Mouse (Mus musculus) monocyte, adult 2 months (primary cell): ENCODE results near the gene Adh5.

Source experiments
- DNase-seq, 2 experiments: peaks; one replicate each; pipeline ENCODE4 v3.0.0; 2022; ENCODE audit warnings: low spot score in 2 of 2, low read depth in 1 of 2

Gene Adh5

DNA sequence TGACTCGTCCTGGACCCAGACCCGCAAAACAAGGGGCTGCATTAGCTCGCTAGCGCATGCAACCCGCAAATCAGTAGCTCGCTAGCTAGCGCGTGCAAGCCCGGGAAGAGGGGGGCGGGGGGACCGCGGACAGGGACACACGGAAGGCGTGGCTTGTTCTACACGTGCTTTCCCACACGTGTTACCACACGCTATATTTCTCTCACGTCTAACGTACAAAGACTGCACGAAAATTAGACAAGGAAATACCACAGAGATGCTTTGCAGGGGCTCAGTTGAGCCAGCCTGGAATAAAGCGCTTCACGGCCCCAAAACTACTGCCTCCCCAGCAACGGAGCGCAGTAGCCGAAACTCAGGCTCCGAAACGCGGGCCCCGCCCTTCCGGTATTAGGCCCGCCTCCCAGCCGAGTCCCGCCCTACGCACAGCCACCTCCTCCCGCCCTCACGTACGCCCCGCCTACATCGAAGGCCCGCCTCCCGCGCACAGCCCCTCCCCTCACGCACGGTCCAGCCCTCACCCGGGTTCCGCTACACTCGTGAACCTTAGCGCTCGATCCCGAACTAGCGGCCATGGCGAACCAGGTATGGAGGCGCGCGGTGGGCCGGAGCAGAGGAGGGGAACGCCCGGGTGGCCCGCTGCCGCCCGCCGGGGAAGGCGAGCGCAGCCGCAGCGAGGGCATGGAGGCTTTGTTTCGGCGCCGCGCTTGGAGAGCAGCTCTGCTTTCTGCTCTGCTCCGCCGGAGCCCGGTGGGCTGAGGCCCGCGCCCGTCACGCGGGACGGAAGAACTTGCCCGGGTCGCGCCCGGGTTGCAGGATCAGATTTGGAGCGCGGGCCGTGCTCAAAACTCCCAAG is at the start of gene Adh5:
TSS of gene Adh5 (plus strand) at position 482 of the 853 bp plus-strand sequence.
- peak; percentile 70 to 86 for DNase-seq

DNA sequence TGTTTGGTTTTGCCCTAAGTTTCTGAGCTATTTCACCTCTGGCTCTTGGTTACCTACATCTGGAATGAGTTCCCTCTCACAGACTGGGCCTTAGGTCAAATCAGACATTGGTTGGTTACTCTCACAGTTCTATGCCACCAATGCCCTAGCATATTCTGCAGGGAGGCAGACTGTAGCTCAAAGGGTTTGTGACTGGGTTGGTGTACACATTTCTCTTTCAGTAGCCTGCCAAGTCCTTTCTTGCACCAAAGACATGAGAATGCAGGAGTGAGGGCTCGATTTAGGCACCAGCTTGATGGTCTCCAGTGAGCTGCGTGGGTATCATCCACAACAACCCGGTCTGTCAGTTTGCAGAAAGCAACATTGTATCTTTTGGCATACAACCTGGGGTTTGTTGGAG is 38.0 kb upstream of the Adh5 start:
- DNase-seq: no peak

DNA sequence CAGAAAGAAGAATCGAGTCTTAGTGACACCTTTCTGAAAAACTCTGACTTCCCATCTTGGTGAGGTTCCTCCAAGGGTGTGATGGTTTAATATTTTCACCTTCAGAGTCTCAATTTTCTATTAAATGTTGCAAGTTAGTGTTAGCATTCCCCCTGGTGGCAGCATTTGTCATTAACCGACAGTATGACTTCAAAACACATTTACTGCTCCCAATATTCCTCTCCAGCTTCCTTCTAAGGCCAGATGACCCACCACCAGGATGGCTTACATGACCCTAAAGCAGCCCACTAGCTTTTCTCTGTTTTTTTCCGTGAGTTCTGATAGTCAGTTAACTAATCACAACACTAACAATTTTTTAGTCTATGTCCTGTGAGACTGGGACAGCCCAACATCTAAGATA is 37.6 kb upstream of the Adh5 start:
- DNase-seq: no peak

DNA sequence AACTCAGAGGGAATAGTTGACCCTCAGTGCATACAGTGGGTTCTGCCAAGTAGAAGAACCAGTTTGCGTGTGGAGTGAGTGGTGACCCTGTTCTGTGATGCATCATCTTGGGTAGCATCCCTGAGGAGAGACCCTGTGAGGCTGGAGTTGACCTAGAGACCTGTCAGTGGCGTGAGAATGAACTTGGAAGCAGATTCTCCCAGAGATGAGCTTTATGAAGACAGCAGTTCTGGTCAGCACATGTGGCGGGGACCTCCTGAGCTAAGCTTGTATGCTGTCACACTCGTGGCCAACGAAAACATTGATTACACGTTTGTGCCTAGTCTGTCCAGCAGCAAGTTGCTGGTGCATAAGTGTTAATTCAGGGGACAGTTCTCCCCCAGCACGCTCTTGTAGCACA is 37.1 kb upstream of the Adh5 start:
- DNase-seq: no peak

DNA sequence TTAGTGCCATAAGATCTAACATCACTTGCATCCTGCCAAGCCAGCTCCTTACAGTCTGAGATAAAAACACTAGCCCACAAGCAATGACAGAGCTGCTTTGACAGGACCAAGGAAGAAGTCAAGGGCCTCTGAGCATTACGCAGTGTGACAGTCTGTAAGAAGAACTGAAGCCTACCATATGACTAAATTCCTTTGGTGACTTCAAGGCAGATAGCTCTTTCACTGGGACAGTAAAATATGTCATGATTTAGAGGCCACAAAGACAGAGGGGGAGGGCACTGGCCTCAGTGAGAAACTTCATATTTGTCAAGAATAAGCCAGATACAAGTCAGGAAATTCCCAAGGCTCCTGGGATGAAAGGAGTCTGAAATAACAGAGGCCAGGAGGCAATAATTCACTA is 35.0 kb upstream of the Adh5 start:
- DNase-seq: no peak

DNA sequence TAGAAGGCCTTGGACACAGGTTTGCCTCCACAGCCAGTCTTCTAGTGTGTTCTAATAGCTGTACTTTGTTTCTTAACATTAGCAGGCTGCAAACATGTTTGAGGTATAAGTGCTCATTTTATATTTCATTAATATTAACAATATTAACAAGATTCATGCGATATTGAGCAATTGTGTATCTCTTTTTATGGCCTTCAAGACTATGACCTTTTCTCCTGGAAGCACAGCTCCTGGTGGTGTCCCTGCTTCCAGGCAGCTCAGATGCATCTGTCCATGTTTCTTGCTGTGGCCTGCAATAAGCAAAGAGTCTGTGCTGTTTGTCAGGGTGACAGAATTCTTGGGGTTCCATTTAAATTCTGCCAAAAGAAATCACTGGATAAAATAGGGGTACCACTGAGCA is 33.3 kb upstream of the Adh5 start:
- DNase-seq: no peak

DNA sequence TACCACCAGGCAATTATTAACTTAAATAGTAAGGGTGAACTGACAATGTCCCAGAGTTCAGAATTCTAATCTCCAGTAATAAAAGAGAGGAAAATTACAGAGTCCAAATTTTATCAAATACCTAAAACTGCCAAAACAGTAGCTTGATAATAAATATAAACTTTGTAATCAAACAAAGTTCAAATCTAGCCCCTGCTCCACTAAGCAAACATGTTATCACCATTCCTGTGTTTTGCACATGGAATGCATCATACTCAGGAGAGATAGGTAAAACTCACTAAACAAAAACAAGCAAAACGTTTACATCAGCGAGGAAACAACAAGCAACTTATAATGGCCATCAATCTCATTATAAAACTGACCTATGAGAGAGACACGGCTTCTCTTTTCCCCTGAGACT is 32.7 kb upstream of the Adh5 start:
- DNase-seq: no peak

DNA sequence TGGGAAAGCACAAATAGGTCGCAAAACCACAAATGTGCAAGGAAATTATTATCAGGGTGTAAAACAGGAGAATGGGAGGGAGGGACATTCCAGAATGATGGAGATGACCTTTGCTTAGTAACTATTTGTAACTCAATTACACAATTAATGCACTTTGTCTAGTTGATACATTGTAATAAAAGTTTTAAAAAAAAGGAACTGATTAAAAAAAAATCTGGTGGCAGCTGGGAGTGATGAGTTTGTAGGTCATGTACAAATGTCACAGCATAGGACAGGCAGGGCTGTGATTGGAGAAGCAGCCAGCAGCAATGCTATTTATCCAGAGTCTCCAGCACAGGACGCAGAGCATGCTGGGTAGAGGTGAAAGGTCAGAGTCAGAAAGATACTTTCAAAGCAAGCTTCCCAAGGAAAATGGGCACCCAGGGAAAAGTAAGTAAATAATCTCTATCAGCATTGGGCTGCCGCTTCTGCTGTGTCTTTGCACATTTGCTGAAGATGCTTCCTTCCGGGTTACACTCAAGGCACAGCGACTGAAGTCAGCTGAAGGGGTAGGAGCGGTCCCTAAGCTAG is 27.7 kb upstream of the Adh5 start, which contains the start of gene Adh4:
TSS of gene Adh4 (plus strand) at position 346 of the 570 bp plus-strand sequence.
- no peak for DNase-seq

DNA sequence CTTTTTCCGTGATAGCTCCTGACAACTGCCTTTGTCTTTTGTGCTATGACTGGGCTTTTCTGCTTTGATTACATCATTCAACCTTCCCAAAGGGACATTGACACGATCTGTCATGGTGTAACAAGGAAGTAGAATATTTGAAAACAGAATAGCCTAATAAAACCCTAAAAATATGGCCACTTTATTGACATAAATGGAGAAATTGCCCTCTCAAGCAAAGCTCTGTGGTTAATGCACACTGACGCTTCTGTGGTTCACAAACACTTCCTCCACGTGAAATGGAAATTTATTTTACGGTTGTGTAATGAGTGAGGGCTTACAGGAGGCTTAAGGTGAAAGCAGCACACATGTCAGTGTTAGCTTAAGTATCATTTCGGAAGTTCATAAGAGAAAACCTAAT is 23.5 kb upstream of the Adh5 start:
- DNase-seq: no peak

DNA sequence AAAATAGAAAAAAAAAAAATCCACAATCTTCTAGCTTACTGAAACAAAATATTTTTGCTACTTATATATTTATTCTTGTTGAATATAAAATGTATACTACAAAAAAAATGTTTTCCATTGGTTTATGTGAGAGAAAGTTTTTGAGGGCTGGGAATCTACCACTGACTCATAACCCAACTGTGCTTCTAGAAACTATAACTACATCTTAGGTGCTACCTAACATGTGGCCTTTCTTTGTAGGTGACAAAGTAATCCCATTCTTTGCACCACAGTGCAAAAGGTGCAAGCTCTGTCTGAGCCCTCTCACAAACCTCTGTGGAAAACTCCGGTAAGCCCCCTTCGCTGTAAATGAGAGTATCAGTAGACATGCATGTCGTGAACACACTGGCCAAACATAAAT is 22.5 kb upstream of the Adh5 start:
- DNase-seq: no peak

DNA sequence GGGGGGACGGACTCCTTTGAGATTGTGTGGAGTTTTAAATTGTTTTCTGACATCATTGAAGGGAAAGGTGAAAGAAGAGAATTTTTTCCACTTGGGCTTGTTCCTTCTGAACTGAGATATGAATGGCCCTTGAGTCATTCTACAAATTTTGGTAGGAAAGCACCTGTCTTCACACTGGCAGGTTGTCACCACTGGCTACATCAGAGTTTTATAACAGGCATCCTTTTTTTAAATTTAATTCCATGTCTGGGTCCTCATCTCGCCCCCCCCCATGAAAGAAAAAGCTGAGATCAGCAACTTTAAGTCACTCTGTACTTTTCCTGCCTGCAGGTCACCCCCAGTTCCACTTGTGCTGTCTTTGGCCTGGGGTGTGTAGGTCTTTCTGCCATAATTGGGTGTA is 19.2 kb upstream of the Adh5 start:
- DNase-seq: no peak

DNA sequence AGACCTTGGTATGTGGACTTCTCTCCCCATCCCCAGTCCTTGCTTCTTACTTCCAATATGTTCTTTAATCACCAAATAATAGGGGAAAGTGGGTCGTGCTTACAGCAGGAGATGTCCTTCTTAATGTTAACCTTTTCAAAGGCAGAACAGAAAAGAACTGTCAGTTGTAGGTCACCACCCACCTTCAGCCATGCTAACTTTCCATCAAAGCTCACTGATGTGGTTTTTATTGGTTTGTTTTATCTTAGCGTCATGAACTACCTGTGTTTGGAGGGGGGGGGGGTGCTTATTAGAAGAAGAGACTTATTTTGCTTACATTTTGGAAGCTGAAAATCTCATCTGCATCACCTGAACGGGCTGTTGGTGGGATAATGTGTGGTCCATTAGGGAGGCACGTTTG is 18.6 kb upstream of the Adh5 start:
- DNase-seq: no peak

DNA sequence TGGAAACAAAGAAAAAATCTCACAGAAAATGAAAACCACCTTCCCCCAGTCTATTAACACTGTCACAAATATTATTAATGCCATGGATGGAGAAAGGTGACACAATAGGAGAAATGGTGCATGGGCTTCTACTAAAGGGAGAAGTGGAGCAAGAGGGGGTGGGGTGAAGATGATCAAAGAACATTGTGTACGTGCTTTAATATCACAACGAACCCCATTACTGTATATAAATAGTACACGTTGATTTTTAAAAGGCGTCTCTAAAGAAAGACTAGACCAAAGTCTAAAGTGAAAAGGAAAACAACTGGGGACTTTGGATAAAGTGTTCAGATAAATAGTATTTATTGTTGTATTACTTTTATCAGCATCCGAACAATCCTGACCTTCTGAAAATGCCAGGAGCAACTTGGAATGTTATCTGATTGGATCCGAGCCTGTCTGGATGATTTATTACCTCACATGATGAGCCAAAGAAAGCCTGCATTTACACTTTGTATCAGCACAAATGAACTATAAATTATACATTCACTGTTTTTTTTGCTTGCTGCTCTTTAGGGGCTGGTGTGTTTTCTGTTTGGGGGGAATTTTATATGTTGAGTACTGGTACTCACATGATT is 12.4 kb upstream of the Adh5 start:
- DNase-seq: no peak

DNA sequence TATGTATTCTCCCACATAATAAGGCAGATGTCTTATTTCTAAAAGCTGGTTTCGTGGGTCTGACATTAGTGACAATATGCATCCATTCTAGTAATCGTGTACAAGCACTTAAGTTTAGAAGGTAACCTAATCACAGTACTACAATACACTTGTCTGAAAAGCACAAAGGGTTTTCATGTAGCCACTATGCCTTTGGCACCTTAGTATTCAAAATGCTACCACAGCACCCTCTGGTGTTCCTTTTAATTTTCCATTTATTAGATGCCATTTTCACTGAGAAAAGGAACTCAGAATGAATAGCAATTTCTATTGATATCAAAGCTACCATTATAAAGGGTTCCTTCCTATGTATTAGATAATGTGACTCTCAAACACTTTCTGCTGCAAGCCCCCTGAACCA is 11.1 kb upstream of the Adh5 start:
- DNase-seq: no peak

DNA sequence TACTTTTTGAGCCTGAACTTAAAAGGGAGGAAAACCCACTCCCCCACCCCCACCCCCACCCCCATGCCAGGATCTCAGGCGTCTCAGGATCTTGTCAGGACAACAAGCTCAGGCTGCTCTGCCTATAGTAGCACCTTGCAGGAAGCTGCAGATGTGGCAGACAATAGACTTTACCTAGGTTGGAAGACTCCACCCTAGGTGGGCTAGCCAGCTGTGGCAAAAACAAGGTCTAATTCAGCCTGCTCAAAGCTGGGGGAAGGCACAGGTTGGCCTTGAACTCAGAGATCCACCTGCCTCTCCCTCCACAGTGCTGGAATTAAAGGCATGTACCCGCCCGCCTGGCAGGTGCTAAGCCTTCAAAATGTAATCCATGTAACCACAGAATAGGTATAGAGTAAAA is 4.2 kb upstream of the Adh5 start:
- DNase-seq: no peak

DNA sequence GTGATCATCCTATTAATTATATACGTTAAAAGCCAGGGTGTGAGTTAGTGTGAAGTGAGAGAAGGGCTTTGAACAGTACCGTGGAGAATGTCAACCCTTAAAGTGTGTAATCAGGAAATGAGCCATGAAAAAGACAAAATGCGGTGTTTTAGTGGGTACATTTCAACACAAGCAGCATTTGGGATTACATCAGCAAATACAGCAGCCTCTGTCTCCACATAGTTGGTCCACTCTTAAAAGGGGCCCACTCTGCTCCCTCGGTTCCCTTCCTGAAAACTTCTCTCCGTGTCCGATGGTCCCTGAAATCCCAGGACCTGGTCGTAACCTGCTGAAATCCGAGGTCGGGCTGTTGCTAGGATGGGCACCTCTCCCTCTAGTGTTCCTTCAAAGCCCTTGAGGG is 690 bp upstream of the Adh5 start:
- DNase-seq: no peak

DNA sequence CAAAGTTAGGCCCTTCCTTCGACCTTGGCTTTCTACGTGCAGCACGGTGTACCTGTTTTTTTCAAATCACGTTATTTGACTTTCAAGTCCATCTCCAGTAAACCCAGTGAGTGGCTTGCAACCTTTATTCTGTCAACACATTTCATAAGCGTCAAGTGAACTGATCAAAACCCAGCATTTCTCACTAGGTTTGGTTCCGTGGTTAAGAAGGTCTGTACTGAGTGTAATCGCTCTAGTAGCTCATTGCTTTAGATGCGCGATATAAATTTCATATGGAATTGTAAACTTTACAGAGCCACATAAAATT is 525 bp downstream of the Adh5 start:
- DNase-seq: no peak

DNA sequence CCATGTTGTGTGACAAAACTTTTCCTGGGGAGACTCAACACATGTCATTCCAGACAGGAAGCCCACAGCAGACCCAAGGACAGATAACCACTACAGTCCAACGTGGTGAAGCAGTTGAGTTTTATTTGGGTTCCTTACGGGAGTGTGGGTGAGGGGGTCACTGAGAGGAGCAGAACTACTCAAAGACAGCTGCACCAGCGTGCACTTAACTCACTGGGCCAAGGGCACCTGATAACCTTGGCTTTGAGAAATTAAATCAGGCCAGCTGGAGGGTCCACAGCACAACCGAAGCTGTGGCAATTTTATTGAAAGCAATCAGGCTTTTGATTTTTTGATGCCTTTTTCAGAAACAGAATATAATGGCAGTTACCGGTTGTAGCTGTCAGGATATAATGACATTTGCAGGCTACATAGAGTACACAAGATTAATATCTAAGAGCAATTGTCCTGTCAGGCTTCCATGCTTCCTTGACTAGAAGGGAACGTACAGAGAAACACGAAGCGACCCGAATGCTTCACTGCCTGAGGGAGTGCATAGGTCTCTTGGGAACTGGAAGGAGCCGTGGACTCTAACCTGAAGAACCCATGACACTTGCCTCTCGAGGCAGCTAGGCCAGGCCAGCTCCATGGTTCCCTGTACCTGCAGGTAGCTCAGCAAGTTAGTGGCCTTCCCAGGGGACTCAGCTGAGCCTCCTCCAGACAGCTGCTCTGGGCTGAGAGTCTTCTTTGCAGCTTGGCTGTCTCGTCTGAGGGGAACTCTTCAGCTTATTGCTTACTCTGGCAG is 5.4 kb downstream of the Adh5 start:
- no peak for DNase-seq

DNA sequence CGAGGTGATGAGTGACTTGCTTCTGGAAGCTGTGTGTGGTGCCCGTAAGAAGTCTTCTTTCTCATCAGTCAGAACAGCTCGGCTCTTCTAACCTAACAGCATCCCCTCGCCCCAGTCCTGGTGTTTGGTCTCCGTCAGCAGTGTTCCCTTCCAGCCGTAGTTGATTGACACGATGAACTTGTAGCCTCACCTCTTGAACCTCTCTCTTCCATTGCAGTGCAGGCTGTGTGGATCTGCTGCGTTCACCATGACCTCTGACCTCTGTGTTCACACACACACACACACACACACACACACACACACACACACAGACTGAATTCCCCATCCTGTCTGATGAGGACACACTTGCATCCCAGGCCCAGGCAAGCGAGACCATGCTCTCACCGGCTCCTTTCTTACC is 9.3 kb downstream of the Adh5 start:
- no peak for DNase-seq

DNA sequence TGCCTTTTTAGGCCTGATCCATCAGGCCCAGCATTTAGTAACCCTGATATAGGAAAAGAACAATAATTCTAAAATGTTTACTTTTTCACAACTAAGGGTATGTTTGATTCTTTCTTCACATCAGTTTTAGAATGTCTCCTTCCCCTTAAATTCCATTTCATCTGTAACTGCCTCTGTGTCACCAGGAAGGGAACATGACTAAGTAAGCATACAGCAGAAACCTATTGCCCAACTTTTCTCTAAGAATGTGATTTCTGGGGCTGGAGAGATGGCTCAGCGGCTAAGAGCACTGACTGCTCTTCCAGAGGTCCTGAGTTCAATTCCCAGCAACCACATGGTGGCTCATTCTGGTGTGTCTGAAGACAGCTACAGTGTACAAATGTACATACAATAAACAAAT is 11.3 kb downstream of the Adh5 start:
- DNase-seq: no peak

DNA sequence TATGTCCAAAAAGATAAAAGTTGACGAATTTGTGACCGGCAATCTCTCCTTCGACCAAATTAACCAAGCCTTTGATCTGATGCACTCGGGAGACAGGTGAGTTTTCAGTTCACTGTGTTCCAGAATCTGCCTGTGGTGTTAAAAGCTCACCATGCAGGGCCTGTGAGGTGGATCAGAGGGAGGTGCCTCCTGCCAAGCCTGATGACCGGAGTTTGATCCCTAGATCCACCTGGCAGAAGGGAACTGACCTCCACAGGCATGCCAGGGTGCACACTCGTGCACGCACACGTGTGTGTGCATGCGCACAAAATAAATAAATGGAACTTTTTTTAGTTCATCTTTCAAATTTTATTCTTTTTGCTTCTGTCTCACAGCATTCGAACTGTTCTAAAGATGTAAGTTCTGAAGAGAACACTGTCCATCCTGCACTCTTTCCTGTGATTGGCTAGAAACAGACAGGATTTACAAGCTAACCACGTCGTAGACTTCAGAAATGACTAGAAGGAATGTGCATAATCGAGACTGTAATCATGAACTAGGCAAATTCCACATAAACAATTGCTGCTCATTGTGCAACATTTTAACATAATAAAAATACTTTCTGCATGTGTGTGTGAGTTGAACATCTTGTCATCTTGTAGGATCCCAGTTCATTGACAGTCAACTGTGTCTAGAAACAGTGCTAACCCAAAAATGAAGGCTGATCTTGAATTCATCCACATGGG is 12.0 kb downstream of the Adh5 start:
- no peak for DNase-seq
